ENCODE assay signal across 8 mouse cellular contexts in genomic region chr5:134985633-134986297, GRCm38 (mm10). TPM values are rescaled to one million over a fixed set of nuclear protein-coding genes. Genes with fewer than 3 reads are reported as not detected.
DNase-seq lines count a peak whose midpoint lies in the region; ATAC-seq lines count a peak whose summit lies in the region.

Gene Cldn3 (plus strand): TSS chr5:134986214.

- H3K9me3 ChIP-seq in embryonic facial prominence, embryonic 11.5 days (replicated peaks; ENCODE audit: control insufficient read depth, low read length) = no peaks in the 10 kb centered on the region
- H3K9me3 ChIP-seq in hindbrain, embryonic 10.5 days = no peaks in the 10 kb centered on the region
- H3K9me3 ChIP-seq in limb, embryonic 12.5 days = no peaks in the 10 kb centered on the region
- H3K9me3 ChIP-seq in midbrain, embryonic 14.5 days (ENCODE audit: control insufficient read depth, low read length) = no peaks in the 10 kb centered on the region

- peak within 1 kb of the TSS; percentile 22 for H3K4me3 ChIP-seq in embryonic facial prominence, embryonic 11.5 days (ENCODE audit: low read depth, low read length)
- peak within 1 kb of the TSS; percentile 42 for H3K4me3 ChIP-seq in hindbrain, embryonic 10.5 days
- peak within 1 kb of the TSS; percentile 32 for H3K4me3 ChIP-seq in limb, embryonic 12.5 days (replicated peaks)
- H3K4me3 ChIP-seq in midbrain, embryonic 14.5 days (replicated peaks; ENCODE audit: low read depth, low read length) = peak within 1 kb of the TSS; percentile 27

- ATAC-seq in embryonic facial prominence, embryonic 11.5 days (replicated peaks; ENCODE audit: insufficient number of reproducible peaks, low FRiP score, low TSS enrichment, low read depth) = peak; percentile 72
- peak; percentile 24; the same call in 1 of the 2 replicates for ATAC-seq in limb, embryonic 12.5 days (ENCODE audit: insufficient number of reproducible peaks, insufficient read depth, low FRiP score, low TSS enrichment, low read depth)
- no peak; the same call in 1 of the 2 replicates for ATAC-seq in midbrain, embryonic 14.5 days (ENCODE audit: low FRiP score, low TSS enrichment)

- H3K36me3 ChIP-seq in embryonic facial prominence, embryonic 11.5 days (replicated peaks; ENCODE audit: control insufficient read depth, insufficient read depth, low read depth, low read length) = no peaks in the 10 kb centered on the region
- no peaks in the 10 kb centered on the region for H3K36me3 ChIP-seq in hindbrain, embryonic 10.5 days
- H3K36me3 ChIP-seq in limb, embryonic 12.5 days = no peaks in the 10 kb centered on the region
- H3K36me3 ChIP-seq in midbrain, embryonic 14.5 days (ENCODE audit: control insufficient read depth, insufficient read depth, low read length) = no peaks in the 10 kb centered on the region

- under 1% methylated on average over 25 of the region's 25 CpGs for WGBS in embryonic facial prominence, embryonic 11.5 days
- under 1% methylated on average over 25 of the region's 25 CpGs for WGBS in hindbrain, embryonic 10.5 days
- WGBS in limb, embryonic 12.5 days = 2% methylated on average over 25 of the region's 25 CpGs
- WGBS in midbrain, embryonic 14.5 days = under 1% methylated on average over 25 of the region's 25 CpGs

- peaks cover 2% of the 10 kb centered on the region for H3K4me1 ChIP-seq in embryonic facial prominence, embryonic 11.5 days (ENCODE audit: control insufficient read depth, insufficient read depth, low read length)
- H3K4me1 ChIP-seq in hindbrain, embryonic 10.5 days (replicated peaks) = peaks cover 44% of the 10 kb centered on the region
- H3K4me1 ChIP-seq in limb, embryonic 12.5 days (replicated peaks) = peaks cover 18% of the 10 kb centered on the region
- H3K4me1 ChIP-seq in midbrain, embryonic 14.5 days (ENCODE audit: control insufficient read depth, insufficient read depth, low read length) = peaks cover 13% of the 10 kb centered on the region; the same call in 1 of the 2 replicates

- peak within 1 kb of the TSS; percentile 34 for H3K9ac ChIP-seq in embryonic facial prominence, embryonic 11.5 days (replicated peaks; ENCODE audit: low read length)
- H3K9ac ChIP-seq in limb, embryonic 12.5 days (replicated peaks) = 0 out of 2 replicates have a peak within 1 kb of the TSS, but pooled peaks have one; percentile 23
- H3K9ac ChIP-seq in midbrain, embryonic 14.5 days (replicated peaks; ENCODE audit: low read length) = no peak within 1 kb of the TSS; the same call in 1 of the 2 replicates

- H3K27ac ChIP-seq in embryonic facial prominence, embryonic 11.5 days (replicated peaks; ENCODE audit: low read depth, low read length) = no peak within 1 kb of the TSS
- H3K27ac ChIP-seq in hindbrain, embryonic 10.5 days = peak within 1 kb of the TSS; percentile 66
- no peak within 1 kb of the TSS for H3K27ac ChIP-seq in limb, embryonic 12.5 days
- H3K27ac ChIP-seq in midbrain, embryonic 14.5 days (replicated peaks; ENCODE audit: low read depth, low read length) = no peak within 1 kb of the TSS

- DNase-seq in adrenal gland, adult 2 months = peak; percentile 56
- no peak for DNase-seq in adrenal gland, adult 8-10 months
- DNase-seq in embryonic facial prominence, embryonic 11.5 days (ENCODE audit: low spot score) = peak; percentile 57
- DNase-seq in hindbrain, embryonic 10.5 days (ENCODE audit: low spot score) = peak; percentile 46
- DNase-seq in midbrain, embryonic 14.5 days = peak; percentile 31
- DNase-seq in frontal cortex, postnatal 14 days (ENCODE audit: low spot score in 2 of 2) = no peak
- no peak for DNase-seq in spleen, postnatal 36 days (ENCODE audit: low spot score in 2 of 2)

- H3K27me3 ChIP-seq in embryonic facial prominence, embryonic 11.5 days (ENCODE audit: control insufficient read depth, insufficient read depth, low read length) = peaks cover 35% of the 10 kb centered on the region
- H3K27me3 ChIP-seq in hindbrain, embryonic 10.5 days (ENCODE audit: insufficient read depth, poor library complexity, severe bottlenecking) = peaks cover 65% of the 10 kb centered on the region
- peaks cover 78% of the 10 kb centered on the region for H3K27me3 ChIP-seq in limb, embryonic 12.5 days
- peaks cover 33% of the 10 kb centered on the region for H3K27me3 ChIP-seq in midbrain, embryonic 14.5 days (ENCODE audit: control insufficient read depth, insufficient read depth, low read length)

- peak within 1 kb of the TSS; percentile 39 for H3K4me2 ChIP-seq in embryonic facial prominence, embryonic 11.5 days (ENCODE audit: low read depth, low read length)
- peak within 1 kb of the TSS; percentile 48 for H3K4me2 ChIP-seq in limb, embryonic 12.5 days
- H3K4me2 ChIP-seq in midbrain, embryonic 14.5 days (ENCODE audit: low read length) = peak within 1 kb of the TSS; percentile 42

RNA-seq across cellular contexts. Expression of gene Cldn3, which starts in this region (rescaled TPM):
- under 1 TPM; 0.62 to 0.75 TPM for total RNA-seq in adrenal gland, adult 2 months (2021)
- 2.9 and 3.7 TPM in 2 replicates for polyA plus RNA-seq in adrenal gland, adult 2 months (2012; rRNA removed)
- total RNA-seq in adrenal gland, adult 8-10 months (2022) = 1 to 10 TPM in 3 of 4 experiments, not detected in 1; 1.1 to 1.5 (median 1.4) TPM
- polyA plus RNA-seq in embryonic facial prominence, embryonic 11.5 days (2014; fragmentation: Nextera tagmentation; extraction: Ambion mirVana) = 7.6 and 11.3 TPM in 2 replicates
- polyA plus RNA-seq in hindbrain, embryonic 10.5 days (2016; fragmentation: Nextera tagmentation; extraction: Ambion mirVana) = 7.9 and 16.3 TPM in 2 replicates
- polyA plus RNA-seq in limb, embryonic 12.5 days (2016; fragmentation: Nextera tagmentation; extraction: Ambion mirVana) = 4.7 and 5.8 TPM in 2 replicates
- 0.81 and 1.3 TPM in 2 replicates for polyA plus RNA-seq in midbrain, embryonic 14.5 days (2014; fragmentation: Nextera tagmentation; extraction: Ambion mirVana)

Comparison
In these comparisons a context has a peak if more than half of its experiments do, and no peak if none do; other contexts are left out.
1. DNase-seq: peak in adrenal gland, adult 2 months (single experiment), embryonic facial prominence, embryonic 11.5 days (single experiment), hindbrain, embryonic 10.5 days (single experiment) and midbrain, embryonic 14.5 days (single experiment); none in adrenal gland, adult 8-10 months (single experiment), frontal cortex, postnatal 14 days (0 of 2) and spleen, postnatal 36 days (0 of 2).
2. Peak in every context shown above with its lines, with median percentiles within 50 percentile points of each other: H3K4me2 ChIP-seq and H3K4me3 ChIP-seq.